Mouse (Mus musculus) brain, embryonic 18.5 days (tissue): ENCODE results near the gene Kat2a.

Experiments used
- DNase-seq: peaks from one replicate; pipeline ENCODE4 v3.0.0-alpha.2; 2012; ENCODE audit warnings: low read depth, low spot score

Gene Kat2a

DNA sequence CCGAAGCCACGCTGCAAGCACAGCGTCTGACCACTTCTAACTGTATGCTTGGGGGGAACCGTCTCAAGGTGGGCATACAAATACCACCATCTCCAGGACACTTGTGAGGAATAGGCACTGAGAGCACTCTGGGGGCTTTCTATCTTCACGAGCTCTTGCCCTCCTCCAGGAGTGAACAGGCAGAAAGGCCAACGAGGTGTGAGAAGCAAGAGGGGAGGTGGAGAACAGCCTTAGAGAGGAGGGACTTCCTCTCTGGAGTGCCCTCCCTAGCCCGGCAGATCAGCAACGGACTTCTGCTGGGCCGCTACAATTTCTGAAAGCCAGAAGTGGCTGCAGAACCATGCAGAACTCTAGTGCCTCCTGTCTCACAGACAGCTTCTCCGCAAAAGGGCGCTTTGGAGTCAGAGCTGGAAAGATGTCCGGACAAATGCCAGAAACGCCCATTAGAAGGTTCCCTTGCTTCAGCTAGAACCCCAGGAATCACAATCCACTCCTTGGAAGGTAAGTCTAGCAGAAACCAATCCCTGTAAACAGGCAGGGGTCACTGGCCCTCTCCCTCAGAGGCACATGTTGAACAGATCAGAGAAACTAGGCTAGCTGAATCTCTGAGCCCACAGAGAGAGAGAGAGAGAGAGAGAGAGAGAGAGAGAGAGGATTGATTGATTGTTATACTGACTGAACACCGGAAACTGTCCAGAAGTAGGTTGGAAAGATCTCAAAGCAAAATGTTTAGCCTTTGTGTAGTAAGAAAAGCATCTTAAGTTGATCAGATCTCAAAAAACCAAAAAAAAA is 23.9 kb upstream of the Kat2a start:
- no peak for DNase-seq

DNA sequence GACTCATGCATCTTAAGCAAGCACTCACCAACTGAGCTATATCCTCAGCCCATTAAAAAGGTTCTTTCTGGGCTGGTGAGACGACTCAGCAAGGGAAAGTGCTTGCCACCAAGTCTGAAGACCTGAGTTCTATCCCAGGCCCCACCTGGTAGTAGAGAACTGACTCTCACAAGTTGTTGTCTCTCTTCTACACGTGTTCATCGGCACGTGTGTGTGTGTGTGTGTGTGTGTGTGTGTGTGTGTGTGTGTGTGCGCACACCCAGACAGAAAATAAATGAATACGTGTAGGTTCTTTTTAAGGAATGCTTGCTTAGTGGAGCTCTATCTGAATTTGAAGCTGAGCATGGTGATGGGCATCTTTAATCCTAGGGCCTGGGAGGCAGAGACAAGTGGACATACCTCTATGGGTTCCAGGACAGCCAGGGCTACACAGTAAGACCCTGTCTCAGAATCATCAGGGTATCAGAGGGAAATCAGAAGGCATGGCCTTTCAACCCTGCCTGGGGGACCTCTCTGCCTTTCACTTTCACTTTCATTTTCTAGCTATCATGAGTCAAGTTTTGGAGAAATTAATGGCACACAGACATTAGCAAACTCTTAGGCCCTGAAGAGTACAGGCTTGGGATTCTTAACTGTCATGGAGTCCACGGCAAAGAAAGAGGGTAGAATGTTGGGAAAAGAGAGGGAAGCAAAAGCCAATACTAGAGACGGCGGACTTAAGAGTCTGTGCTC is 23.0 kb upstream of the Kat2a start:
- no peak for DNase-seq

DNA sequence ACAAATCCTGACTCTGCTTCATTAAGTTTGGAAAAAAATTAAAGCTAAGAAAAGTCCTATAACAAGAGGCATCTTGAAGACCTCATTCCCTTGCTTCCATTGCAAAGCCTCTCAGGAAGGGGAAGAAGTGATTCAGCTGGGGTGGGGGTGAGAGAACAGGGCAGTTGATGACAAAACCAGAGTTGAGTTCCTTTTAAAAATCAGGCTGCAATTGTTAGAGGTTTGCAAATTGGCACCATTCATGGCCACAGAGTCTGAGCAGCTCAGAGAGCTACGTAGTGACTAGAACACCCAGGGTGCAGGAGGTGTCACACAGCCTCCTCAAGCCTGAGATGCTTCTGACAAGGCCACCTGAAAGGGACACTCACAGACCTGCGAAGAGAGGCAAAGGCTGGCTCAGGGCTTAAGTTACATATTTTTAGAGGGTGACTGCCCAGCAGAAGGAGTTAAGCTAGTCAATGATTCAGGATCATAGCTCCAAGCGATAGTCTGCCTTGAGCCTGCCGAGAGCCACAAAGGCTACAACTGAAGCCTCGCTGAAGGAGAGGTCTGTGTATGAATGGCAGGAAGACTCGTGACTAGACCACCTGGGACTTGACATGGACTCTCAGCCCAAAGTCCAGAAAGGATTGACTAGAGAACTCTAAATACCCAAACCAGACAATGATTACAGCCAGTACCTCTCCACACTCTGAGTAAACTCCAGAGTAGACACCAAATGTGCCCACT is 18.4 kb upstream of the Kat2a start:
- DNase-seq, result no peak

DNA sequence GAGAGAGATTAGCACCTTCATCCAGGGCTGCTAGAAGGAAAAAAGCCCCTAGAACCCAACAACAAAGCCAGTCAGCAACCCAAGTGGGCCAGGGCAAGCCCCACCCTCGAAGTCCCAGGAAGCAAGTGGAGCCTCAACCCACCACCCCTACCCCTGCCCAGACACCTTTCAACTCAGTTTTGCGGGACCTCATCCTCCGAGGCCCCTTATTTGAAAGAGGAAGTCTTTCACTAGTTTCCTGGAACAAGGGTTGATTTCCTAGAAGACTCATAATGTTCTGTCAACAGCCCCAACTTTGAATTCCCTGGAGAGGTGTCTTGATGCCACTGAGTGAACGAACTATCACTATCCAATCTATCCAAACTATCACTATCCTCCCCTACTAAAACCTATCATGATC is 17.7 kb upstream of the Kat2a start:
- DNase-seq, result no peak

DNA sequence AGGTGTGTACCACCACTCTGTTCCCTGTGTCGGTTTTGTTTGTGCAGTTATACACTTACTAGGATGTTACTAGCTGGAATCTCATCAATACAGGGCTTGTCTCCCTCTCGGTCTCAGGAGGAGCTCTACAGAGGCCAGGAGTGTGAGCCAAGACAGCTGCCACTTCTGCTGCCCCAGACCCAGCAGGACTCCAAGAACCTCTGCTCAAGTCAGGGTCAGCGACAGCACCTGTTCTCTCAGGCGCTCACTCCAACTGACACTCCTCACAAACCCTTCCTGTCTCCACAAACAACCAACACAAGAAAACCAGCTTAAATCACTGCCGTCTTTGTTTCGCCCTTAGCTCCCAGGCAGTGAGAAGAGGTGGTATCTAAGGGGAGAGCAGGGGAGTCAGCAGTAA is 16.3 kb upstream of the Kat2a start:
- no peak for DNase-seq

DNA sequence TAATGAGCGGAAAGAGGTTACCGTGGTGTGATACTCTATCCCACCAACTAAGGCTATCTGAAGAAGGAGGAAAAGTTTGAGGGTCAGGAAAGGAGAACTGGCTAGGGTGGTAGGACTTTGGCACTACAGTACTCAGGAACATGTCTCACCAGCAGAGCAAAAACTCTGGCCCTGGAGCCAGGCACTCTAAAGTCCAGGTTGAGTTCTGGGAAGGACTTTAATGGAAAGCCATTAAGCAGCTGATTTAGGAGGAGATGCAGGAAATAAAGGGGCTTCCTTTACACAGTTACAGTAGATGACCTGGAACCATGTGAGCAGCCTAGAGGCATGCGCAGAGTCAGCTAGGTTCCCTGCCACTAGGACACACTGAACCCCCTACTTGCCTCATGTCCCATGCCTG is 14.9 kb upstream of the Kat2a start:
- DNase-seq, result no peak

DNA sequence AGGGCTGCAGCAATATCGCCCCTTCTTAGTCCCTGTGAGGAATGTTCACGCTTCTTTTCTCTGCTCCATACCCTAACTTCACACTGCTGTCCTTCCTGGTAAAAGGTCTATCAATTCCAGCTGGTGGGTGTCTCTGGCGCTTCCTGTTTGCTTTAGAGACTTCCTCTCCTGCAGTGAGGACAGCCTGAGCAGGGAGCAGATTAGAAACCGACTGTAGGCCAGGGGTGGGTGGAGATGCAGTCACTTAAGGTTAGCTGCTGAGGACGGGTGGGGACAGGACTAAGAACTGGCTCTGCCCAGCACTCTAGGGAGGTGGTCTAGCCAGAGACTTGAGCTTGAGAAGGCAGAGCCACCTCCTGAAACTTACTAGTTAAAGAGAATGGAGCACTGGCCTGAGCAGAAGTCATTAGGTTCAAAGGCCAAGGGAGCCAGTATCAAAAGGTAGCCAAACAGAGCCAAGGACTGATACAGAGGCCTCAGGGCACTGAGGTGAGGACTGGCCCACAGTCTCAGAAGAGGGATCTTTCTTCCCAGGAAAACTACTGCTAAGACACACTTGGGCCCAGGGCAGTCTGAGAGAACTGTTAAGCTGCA is 12.8 kb upstream of the Kat2a start:
- no peak for DNase-seq

DNA sequence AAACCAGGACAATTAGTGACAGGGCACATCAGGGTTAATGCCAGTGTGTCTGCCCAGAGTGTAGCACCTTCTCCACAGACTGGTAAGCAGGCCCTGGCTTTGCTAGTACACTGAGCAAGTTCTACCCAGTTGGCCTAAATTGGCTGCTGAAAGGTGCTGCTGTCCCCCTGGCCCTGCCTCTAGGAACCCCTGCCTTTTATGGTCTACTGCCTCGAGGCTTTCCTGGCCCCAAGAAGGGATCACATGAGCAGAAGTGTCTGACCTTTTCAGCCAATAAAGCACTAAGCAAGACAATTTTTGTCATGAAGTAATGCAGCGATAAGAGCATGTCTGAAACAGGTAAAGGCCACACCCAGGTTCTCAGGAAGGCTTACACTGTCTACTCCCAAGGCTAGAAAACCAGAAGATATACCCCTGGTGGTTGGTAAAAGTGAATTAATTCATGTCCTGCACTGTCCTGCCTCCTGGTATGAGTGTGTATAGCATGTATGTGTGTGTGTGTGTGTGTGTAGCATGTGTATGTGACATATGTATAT is 10.3 kb upstream of the Kat2a start:
- no peak for DNase-seq

DNA sequence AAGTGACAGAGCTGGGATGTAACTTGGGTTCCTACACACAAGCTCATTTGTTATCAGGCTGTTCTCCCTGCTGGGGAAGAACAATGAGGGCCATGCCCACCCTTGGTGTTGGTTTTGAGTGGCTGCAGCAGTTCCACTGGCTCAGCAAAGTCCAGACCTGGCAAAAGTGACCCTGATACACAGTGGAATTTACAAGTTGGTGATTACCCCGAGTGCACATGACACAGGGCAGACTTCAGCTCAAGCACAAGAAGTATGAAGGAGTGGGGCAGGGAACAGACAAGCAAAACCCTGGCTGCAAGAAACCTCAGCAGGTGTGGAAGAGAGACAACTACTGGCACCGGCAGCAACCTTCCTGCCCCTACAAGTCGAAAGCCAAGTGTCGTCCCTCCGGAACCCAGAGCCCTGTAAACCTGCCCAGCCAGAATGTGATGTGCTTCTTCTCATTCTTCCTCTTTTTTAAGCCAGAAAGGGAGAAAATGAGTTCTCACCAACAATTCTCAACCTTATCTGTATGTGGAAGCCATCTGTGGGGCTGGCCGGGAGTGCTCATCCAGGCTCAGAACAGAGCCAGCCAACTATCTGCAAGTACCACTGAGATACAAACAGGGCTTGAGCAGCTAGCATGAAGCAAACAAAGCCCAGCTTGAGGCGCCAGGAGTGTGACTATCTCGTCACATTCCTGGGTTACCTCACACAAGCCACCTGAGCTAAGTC is 9.7 kb upstream of the Kat2a start:
- no peak for DNase-seq

DNA sequence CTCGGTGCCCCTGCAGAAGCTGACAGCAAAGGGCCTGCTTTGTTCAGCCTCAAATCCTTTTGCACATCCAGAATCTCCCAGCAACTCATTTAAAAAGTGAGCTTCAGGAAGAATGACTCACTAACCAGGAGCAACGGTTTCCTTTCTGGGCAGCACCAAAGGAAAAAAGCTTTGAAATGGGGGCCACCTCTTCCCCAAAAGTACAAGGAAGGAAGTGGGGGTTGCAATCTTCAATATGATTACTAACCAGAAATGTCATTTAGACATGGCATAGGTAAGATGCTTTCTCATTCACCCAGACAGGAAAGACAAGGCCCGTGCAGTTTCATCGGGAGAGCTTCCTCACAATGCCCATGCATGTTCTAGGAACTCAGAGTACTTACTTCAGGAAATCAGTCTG is 9.0 kb upstream of the Kat2a start:
- no peak for DNase-seq

DNA sequence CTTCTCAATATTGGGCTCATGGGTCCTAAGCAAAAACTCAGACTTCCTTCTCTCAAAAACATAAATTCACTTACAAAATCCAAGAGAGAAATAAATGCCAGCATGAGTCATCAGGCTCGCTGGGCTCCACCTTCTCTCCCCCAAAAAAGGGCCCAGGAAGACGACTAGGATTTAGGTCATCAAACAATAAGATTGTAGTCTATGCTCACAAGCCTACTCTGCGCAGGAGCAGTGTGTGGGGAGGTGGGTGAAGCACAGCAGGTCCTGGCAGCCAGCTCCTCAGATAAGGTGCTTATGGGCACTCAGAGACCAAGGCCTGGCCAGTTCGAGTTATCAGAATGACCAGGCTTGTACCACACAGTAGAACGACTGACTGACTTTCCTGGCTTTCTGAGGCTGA is 8.1 kb upstream of the Kat2a start:
- no peak for DNase-seq

DNA sequence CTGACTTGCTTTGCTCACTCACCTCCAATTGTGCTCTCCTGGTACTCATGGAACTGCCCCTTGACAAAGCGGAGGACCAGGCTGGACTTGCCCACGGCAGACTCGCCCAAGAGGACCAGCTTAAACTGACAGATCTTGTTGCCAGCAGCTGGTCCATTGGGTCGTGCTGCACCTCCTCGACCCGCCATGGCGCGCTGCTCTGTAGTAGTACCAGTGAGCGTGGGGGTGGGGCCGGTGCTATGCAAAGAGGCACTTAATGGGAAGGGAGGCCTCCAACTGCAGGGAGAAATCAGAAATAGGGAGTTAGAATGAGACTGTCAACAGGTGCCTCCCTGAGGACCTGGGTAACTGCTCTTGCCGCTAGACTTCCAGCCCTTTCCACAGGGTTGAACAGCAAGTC is 7.6 kb upstream of the Kat2a start:
- no peak for DNase-seq

DNA sequence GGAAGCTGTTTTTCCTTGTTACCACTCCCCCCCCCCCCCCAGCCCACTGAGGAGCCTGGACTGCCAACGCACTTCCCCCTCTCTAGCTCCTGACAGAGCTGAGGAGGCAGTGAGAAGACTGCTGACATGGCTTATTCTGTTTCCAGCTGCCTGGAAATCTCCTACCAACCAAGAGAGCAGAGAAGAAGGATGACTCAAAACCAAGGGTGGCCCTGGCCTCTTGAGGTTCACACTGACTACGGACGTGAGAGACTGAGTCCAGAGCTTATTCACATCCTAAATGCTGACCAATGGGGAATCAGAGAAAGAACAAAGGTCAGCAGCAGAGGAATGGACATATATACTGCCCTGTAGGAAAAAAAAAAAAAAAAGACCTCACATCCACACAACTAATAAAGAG is 7.0 kb upstream of the Kat2a start:
- DNase-seq, result no peak

DNA sequence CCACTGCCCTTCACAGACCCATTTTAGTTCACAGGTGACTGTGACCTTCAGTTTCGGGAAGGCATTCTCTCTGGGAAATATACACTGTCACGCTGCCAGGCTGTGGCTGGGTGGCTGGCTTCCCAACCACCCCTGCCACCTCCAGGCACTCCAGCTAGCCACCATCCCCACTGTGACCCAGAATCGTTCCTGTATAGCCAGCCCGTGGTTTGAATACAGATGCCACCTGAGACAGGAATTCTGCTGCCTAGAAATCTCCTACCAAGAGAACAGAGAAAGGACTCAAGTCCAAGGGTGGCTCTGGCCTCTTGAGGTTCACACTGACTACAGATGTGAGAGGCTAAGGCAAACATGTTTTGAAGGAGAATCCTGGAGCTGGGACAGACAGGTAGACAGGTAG is 6.6 kb upstream of the Kat2a start:
- DNase-seq, result no peak

DNA sequence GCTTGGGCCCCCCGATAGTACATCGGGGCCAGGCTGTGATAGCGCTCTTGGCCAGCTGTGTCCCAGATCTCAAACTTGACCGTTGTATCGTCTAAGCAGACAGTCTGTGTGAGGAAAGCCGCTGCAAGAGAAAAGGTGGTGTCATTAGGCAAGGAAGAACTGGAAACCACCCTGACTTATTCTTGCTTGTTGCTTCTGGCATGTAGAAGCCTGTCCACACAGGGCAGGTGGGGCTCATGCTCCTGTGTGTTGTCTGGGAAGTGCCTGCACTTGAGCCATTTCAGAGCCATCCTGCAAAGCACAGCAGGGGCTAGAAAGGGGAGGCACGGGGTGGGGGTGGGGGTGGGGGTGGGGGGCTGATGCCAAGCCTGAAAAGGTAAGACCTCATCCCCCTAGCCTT is 6.2 kb upstream of the Kat2a start:
- no peak for DNase-seq

DNA sequence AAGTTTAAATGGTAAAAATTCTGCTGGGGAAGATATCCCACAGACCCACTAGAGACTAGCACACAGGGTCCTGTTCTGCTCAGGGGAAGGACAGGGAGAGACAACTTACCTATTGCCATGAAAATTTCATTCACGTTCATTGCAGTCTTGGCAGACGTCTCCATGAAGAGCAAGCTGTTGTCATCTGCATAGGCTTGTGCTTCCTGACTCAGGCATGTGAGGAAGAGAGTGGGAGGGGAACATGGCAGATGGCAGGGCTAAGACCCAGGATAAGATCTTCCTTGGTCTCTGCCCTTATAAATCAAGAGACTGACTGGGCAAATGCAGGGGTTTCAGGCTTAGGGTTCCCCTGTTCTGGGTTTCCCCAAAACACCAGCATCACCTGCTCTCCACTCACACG is 4.4 kb upstream of the Kat2a start:
- DNase-seq, result no peak

DNA sequence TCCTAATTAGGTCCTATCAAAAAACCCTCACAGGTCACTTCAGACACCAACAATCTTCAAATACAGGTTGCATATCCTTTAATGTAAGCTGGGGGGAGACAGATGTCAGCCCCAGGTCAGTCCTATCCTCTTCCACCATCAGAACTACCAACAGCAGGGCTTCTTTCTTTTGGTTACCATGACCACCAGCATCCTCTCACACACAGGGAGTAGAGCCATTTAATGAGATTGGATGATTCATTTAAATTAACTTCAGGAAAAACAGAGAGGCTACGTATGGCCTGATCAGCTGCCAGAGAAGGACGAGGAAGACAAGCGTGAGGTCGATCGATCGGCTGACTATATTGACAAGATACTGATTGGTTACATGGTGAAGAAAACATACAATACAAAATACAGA is 2.7 kb upstream of the Kat2a start:
- no peak for DNase-seq

DNA sequence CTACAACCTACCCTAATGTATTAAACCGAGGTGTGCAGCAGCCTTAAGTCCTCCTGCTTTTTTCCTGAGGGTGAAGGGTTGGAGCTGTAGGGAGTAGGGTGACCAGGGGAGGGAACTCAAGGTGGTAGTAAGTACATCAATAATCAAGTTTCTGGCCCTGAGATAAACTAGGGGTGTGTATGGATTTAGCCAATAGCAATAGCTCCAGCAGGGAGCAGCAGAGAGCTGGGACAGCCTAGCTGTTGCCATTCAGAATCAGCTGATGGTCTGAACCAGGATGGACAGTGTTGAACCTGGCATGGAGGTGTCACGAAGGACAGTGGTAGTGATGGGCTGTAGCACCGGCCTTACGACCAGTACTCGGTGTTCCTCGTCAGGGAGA is 2.3 kb upstream of the Kat2a start:
- no peak for DNase-seq

DNA sequence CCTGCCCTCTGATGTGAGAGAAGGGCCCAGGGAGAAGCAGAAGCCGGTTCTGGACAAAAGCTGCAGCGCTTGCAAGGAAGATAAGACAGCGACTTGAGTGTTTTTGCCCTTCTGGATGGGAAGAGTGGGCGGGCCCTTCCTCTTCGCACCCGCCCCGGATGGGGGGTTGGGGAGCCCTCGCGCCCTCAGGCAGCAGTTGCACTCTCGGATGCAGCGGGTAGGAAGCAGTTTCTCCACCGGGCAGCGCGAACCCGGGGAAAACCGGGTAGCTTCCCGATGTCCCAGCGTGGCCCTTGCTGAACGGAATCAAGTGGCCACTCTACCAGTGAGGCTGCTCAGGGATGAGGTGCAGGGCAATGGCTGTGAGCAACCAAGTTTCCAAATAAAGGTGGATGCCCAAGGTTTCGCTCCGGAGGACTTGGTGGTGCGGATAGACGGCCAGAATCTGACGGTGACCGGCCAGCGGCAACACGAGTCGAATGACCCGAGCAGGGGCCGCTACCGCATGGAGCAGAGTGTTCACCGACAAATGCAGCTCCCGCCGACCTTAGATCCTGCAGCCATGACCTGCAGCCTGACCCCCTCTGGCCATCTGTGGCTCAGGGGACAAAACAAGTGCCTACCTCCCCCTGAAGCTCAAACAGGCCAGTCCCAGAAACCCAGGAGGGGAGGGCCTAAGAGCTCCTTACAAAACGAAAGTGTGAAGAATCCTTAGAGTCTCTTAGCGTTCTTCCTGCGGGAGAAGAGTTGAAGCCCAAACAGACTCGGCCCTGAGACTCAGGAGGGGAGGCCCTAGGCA is 1.7 kb upstream of the Kat2a start, which contains the start of gene Hspb9:
Hspb9 (plus strand) TSS at position 116 of the 799 bp plus-strand sequence.
- DNase-seq, result no peak

DNA sequence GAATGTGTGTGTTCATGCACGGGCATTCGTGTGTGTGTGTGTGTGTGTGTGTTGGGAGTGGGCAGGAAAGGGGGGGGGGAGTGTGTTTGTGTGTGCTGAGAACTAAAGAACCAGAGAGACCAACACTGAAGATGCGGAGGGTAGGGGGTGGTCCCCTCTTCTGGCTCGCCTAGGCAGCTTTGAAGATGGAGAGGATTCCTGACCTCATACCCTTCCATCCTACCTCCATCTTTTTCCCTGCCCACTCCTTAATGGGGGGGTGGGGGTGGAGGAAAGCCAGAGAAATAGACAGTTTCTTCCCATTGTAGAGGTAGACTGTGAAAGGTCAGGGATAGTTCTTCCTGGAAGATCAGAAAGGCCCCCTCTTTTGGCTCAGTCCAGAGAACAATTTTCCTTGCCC is 909 bp upstream of the Kat2a start:
- no peak for DNase-seq

DNA sequence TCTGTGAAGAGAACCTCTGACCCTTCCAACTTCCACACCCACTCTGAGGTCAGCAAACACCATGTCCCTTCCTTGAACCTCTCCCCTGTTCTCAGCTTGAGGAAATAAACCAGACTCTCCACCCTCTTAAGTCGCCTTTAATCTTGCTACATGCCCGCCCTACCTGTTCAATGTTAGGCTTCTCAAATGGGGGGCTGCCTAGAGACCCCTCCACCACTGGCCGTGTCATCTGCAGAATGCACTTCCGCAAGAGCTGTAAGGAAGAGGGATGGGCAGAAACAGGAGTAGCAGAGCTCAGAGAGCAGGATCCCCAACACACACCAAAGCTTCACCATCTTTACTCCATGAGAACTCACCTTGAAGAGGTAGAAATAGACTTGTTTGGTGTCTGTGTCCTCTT is 1.3 kb downstream of the Kat2a start:
- DNase-seq, result no peak
